Mouse (Mus musculus) kidney, adult 2 months (tissue): ENCODE results near the gene Pkp1.

Experiments
- CTCF ChIP-seq: fragments of 200-500 bp; conservative IDR thresholded peaks from 2 replicates; pipeline ENCODE4 v1.5.1; 2011; ENCODE audit warnings: low read depth, mild to moderate bottlenecking, control low read depth, low read length, moderate library complexity, mixed read lengths; ENCODE audit not compliant: insufficient read depth, insufficient read length
- POLR2A ChIP-seq: fragments of 200-500 bp; IDR thresholded peaks from one replicate; pipeline ENCODE4 v1.6.1; 2011; ENCODE audit warnings: low read depth, low read length, control low read depth

DNA sequence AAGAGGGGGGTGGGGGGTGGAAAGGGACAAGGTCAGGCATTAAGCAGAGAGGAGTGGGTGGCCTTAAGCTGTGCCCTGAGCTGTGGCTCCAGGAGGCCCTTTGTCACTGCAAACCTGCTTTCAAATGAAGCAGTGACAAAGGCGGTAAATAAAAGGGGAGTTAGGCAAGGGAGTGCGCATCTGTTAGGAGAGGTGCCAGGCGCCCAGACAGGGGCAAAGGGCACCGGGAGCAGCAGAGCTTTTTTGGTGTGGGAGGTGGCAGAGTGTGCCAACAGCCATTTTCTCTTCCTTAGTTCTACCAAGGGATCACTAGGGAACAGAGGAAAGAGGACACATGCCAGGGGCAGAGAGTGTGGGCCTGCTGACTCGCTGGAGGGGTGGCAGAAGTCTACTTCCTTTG is 1.8 kb downstream of the Pkp1 start:
- TF ChIP-seq POLR2A = no peak
- TF ChIP-seq CTCF = no peak
